Mouse (Mus musculus): ENCODE measurements around the gene Tprn. TPM values are rescaled to one million over a fixed set of nuclear protein-coding genes. Genes with fewer than 3 reads are reported as not detected.

The Tprn gene
- polyA plus RNA-seq, 1 experiment = 12.3 TPM

GRCm38 (mm10) chr2:25223681-25224491, 38.5 kb upstream of the Tprn start:
- 0 out of 2 replicates have a peak, but pooled peaks have one; percentile 45 for TF ChIP-seq EP300 (IDR thresholded peaks at IDR 0.05; ENCODE audit: insufficient read depth, low read depth, low read length)
- no peak for TF ChIP-seq CTCF (IDR thresholded peaks at IDR 0.05; ENCODE audit: low read depth, low read length)

GRCm38 (mm10) chr2:25224492-25224765, 38.0 kb upstream of the Tprn start, which contains the start of gene Tubb4b:
Gene Tubb4b, minus strand, starts transcription at chr2:25224702.
- no peaks in the 10 kb centered on the region for H3K9me3 ChIP-seq (replicated peaks; ENCODE audit: control insufficient read depth, insufficient read depth, low read length, poor library complexity, severe bottlenecking)
- H3K9ac ChIP-seq (ENCODE audit: low read depth, poor library complexity, severe bottlenecking) = peak within 1 kb of the TSS; percentile 85
- peak within 1 kb of the TSS; percentile 92 for H3K4me3 ChIP-seq (ENCODE audit: low read depth, low read length)
- TF ChIP-seq POLR2A (IDR thresholded peaks at IDR 0.05; ENCODE audit: insufficient read depth, low read length) (peak; percentile 98), EP300 (IDR thresholded peaks at IDR 0.05; ENCODE audit: insufficient read depth, low read depth, low read length) (no peak)
- H3K4me1 ChIP-seq (ENCODE audit: control insufficient read depth, insufficient read depth, low read length) = no peaks in the 10 kb centered on the region
- peak within 1 kb of the TSS; percentile 98 for H3K27ac ChIP-seq (ENCODE audit: insufficient read depth, low read length)
- no peaks in the 10 kb centered on the region for H3K27me3 ChIP-seq (ENCODE audit: control insufficient read depth, insufficient read depth, low read length, poor library complexity, severe bottlenecking)
- H3K36me3 ChIP-seq (ENCODE audit: control insufficient read depth, insufficient read depth, low read length, poor library complexity, severe bottlenecking) = peaks cover 14% of the 10 kb centered on the region

More at GRCm38 (mm10) chr2:25223681-25224491, 38.5 kb upstream of the Tprn start:
- Histone ChIP-seq H3K9ac (ENCODE audit: low read depth, poor library complexity, severe bottlenecking) (peak overlapping the region; percentile 85), H3K4me3 (ENCODE audit: low read depth, low read length) (peak overlapping the region; percentile 92), H3K9me3 (replicated peaks; ENCODE audit: control insufficient read depth, insufficient read depth, low read length, poor library complexity, severe bottlenecking) (no peaks in the 10 kb centered on the region), H3K36me3 (ENCODE audit: control insufficient read depth, insufficient read depth, low read length, poor library complexity, severe bottlenecking) (peaks cover 14% of the 10 kb centered on the region), H3K4me1 (ENCODE audit: control insufficient read depth, insufficient read depth, low read length) (no peaks in the 10 kb centered on the region), H3K27ac (ENCODE audit: insufficient read depth, low read length) (peak overlapping the region; percentile 80), H3K27me3 (ENCODE audit: control insufficient read depth, insufficient read depth, low read length, poor library complexity, severe bottlenecking) (no peaks in the 10 kb centered on the region)

- peak; percentile 45 for TF ChIP-seq POLR2A (IDR thresholded peaks at IDR 0.05; ENCODE audit: insufficient read depth, low read length)
- TF ChIP-seq EP300 (IDR thresholded peaks at IDR 0.05; ENCODE audit: insufficient read depth, low read depth, low read length) = 0 out of 2 replicates have a peak, but pooled peaks have one; percentile 15
- no peak for TF ChIP-seq CTCF (IDR thresholded peaks at IDR 0.05; ENCODE audit: low read depth, low read length)
- Histone ChIP-seq H3K4me3 (ENCODE audit: low read depth, low read length) (peak overlapping the region; percentile 91), H3K9me3 (replicated peaks; ENCODE audit: control insufficient read depth, insufficient read depth, low read length, poor library complexity, severe bottlenecking) (no peaks in the 10 kb centered on the region)
Measured at GRCm38 (mm10) chr2:25224766-25225752, 37.4 kb upstream of the Tprn start.

DNA sequence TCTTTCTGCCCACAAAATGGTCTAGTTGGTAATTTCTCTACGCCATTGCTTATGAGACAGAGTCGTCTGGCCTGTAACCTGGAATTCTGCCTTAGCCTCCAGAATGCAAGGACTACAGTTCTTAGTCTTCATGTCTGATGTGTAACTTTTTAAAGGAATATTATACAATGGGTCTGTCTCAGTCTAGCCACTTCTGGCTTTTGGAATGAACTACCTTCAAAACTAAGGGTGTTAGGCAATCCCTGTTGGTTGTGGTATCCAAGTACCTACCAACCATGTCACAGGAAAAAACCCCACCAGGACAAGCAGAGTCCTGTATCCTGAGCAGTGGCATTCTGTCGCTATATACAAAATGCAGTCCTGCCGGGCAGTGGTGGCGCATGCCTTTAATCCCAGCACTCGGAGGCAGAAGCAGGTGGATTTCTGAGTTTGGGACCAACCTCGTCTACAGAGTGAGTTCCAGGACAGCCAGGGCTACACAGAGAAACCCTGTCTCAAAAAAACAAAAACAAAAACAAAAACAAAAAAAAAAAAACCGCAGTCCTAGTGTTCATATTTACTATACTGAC, 36.5 kb upstream of the Tprn start:
- H3K9me3 ChIP-seq (replicated peaks; ENCODE audit: control insufficient read depth, insufficient read depth, low read length, poor library complexity, severe bottlenecking) = no peaks in the 10 kb centered on the region
- H3K27me3 ChIP-seq (ENCODE audit: control insufficient read depth, insufficient read depth, low read length, poor library complexity, severe bottlenecking) = no peaks in the 10 kb centered on the region
- peak overlapping the region; percentile 76 for H3K9ac ChIP-seq (ENCODE audit: low read depth, poor library complexity, severe bottlenecking)
- H3K27ac ChIP-seq (ENCODE audit: insufficient read depth, low read length) = peak overlapping the region; percentile 98
- H3K4me3 ChIP-seq (ENCODE audit: low read depth, low read length) = no peak overlapping the region
- TF ChIP-seq CTCF (IDR thresholded peaks at IDR 0.05; ENCODE audit: low read depth, low read length) (no peak), EP300 (IDR thresholded peaks at IDR 0.05; ENCODE audit: insufficient read depth, low read depth, low read length) (no peak), POLR2A (IDR thresholded peaks at IDR 0.05; ENCODE audit: insufficient read depth, low read length) (no peak)
- no peaks in the 10 kb centered on the region for H3K4me1 ChIP-seq (ENCODE audit: control insufficient read depth, insufficient read depth, low read length)
- H3K36me3 ChIP-seq (ENCODE audit: control insufficient read depth, insufficient read depth, low read length, poor library complexity, severe bottlenecking) = peaks cover 14% of the 10 kb centered on the region

More at GRCm38 (mm10) chr2:25224766-25225752, 37.4 kb upstream of the Tprn start:
- Histone ChIP-seq H3K9ac (ENCODE audit: low read depth, poor library complexity, severe bottlenecking) (peak overlapping the region; percentile 76), H3K36me3 (ENCODE audit: control insufficient read depth, insufficient read depth, low read length, poor library complexity, severe bottlenecking) (peaks cover 14% of the 10 kb centered on the region), H3K4me1 (ENCODE audit: control insufficient read depth, insufficient read depth, low read length) (no peaks in the 10 kb centered on the region), H3K27ac (ENCODE audit: insufficient read depth, low read length) (peak overlapping the region; percentile 98), H3K27me3 (ENCODE audit: control insufficient read depth, insufficient read depth, low read length, poor library complexity, severe bottlenecking) (no peaks in the 10 kb centered on the region)

- TF ChIP-seq POLR2A (IDR thresholded peaks at IDR 0.05; ENCODE audit: insufficient read depth, low read length) (no peak), CTCF (IDR thresholded peaks at IDR 0.05; ENCODE audit: low read depth, low read length) (no peak), EP300 (IDR thresholded peaks at IDR 0.05; ENCODE audit: insufficient read depth, low read depth, low read length) (no peak)
- Histone ChIP-seq H3K9me3 (replicated peaks; ENCODE audit: control insufficient read depth, insufficient read depth, low read length, poor library complexity, severe bottlenecking) (no peaks in the 10 kb centered on the region), H3K4me1 (ENCODE audit: control insufficient read depth, insufficient read depth, low read length) (no peaks in the 10 kb centered on the region), H3K27ac (ENCODE audit: insufficient read depth, low read length) (no peak overlapping the region), H3K4me3 (ENCODE audit: low read depth, low read length) (no peak overlapping the region), H3K36me3 (ENCODE audit: control insufficient read depth, insufficient read depth, low read length, poor library complexity, severe bottlenecking) (peaks cover 10% of the 10 kb centered on the region), H3K9ac (ENCODE audit: low read depth, poor library complexity, severe bottlenecking) (no peak overlapping the region), H3K27me3 (ENCODE audit: control insufficient read depth, insufficient read depth, low read length, poor library complexity, severe bottlenecking) (no peaks in the 10 kb centered on the region)
Measured at GRCm38 (mm10) chr2:25226864-25227263, 35.6 kb upstream of the Tprn start.

Data from ES-Bruce4 (cell line).